Mouse (Mus musculus): ENCODE data around the gene Aven. TPM values are rescaled to one million over a fixed set of nuclear protein-coding genes. Genes with fewer than 3 reads are reported as not detected.

The Aven gene
- polyA plus RNA-seq, 1 experiment: 10.8 TPM

- no peaks in the 10 kb centered on the region for H3K4me1 ChIP-seq (ENCODE audit: control insufficient read depth, insufficient read depth, low read length)
These were observed 183.4 kb downstream of the Aven start for GRCm38 (mm10) chr2:112676175-112676574.

GRCm38 (mm10) chr2:112676721-112677120, 184.0 kb downstream of the Aven start:
- Histone ChIP-seq H3K4me3 (ENCODE audit: insufficient read depth, low read length) (no peak overlapping the region), H3K4me1 (ENCODE audit: control insufficient read depth, insufficient read depth, low read length) (no peaks in the 10 kb centered on the region), H3K27ac (ENCODE audit: insufficient read depth, low read length) (no peak overlapping the region)
- no peak for TF ChIP-seq CTCF (IDR thresholded peaks at IDR 0.05; ENCODE audit: extremely low read depth, insufficient read depth, low read length)
- no peak for TF ChIP-seq POLR2A (IDR thresholded peaks at IDR 0.05; ENCODE audit: extremely low read depth, insufficient read depth, low read length)

More at GRCm38 (mm10) chr2:112676175-112676574, 183.4 kb downstream of the Aven start:
- Histone ChIP-seq H3K27ac (ENCODE audit: insufficient read depth, low read length) (no peak overlapping the region), H3K4me3 (ENCODE audit: insufficient read depth, low read length) (no peak overlapping the region)
- TF ChIP-seq CTCF (IDR thresholded peaks at IDR 0.05; ENCODE audit: extremely low read depth, insufficient read depth, low read length): no peak
- TF ChIP-seq POLR2A (IDR thresholded peaks at IDR 0.05; ENCODE audit: extremely low read depth, insufficient read depth, low read length): no peak

GRCm38 (mm10) chr2:112677246-112677645, 184.5 kb downstream of the Aven start:
- Histone ChIP-seq H3K4me1 (ENCODE audit: control insufficient read depth, insufficient read depth, low read length) (no peaks in the 10 kb centered on the region), H3K4me3 (ENCODE audit: insufficient read depth, low read length) (no peak overlapping the region), H3K27ac (ENCODE audit: insufficient read depth, low read length) (no peak overlapping the region)
- no peak for TF ChIP-seq CTCF (IDR thresholded peaks at IDR 0.05; ENCODE audit: extremely low read depth, insufficient read depth, low read length)
- no peak for TF ChIP-seq POLR2A (IDR thresholded peaks at IDR 0.05; ENCODE audit: extremely low read depth, insufficient read depth, low read length)

- Histone ChIP-seq H3K4me3 (ENCODE audit: insufficient read depth, low read length) (no peak overlapping the region), H3K27ac (ENCODE audit: insufficient read depth, low read length) (no peak overlapping the region), H3K4me1 (ENCODE audit: control insufficient read depth, insufficient read depth, low read length) (no peaks in the 10 kb centered on the region)
- TF ChIP-seq POLR2A (IDR thresholded peaks at IDR 0.05; ENCODE audit: extremely low read depth, insufficient read depth, low read length): no peak
- TF ChIP-seq CTCF (IDR thresholded peaks at IDR 0.05; ENCODE audit: extremely low read depth, insufficient read depth, low read length): no peak
These were observed 189.1 kb downstream of the Aven start for GRCm38 (mm10) chr2:112681817-112682216.

Other genes with a start within 250 kb of the Aven start
- 0.08 and 0.10 TPM in 2 replicates for gene Nutm1, start 233.7 kb upstream of the Aven start, polyA plus RNA-seq (2012; rRNA removed)
- gene Nop10, start 231.0 kb upstream of the Aven start, polyA plus RNA-seq (2012; rRNA removed): 92.6 and 101 TPM in 2 replicates
- gene Slc12a6, start 227.1 kb upstream of the Aven start, polyA plus RNA-seq (2012; rRNA removed): 109 and 113 TPM in 2 replicates
- 0.13 and 0.15 TPM in 2 replicates for gene Gm21985, start 226.7 kb upstream of the Aven start, polyA plus RNA-seq (2012; rRNA removed)
- 222 and 230 TPM in 2 replicates for gene Emc4, start 124.9 kb upstream of the Aven start, polyA plus RNA-seq (2012; rRNA removed)
- gene Katnbl1, start 113.8 kb upstream of the Aven start, polyA plus RNA-seq (2012; rRNA removed): 10.9 and 11.5 TPM in 2 replicates
- gene Emc7, start 38.0 kb upstream of the Aven start, polyA plus RNA-seq (2012; rRNA removed): 31.9 and 32.8 TPM in 2 replicates
- 0.13 and 0.17 TPM in 2 replicates for gene Chrm5, start 12.2 kb upstream of the Aven start, polyA plus RNA-seq (2012; rRNA removed)